Mouse (Mus musculus) frontal cortex, postnatal 36 days (tissue): ENCODE measurements around the gene Ppp4r1.
A peak's percentile ranks its signal among the peaks of the same experiment; 100 is the strongest.

Experiments used
- DNase-seq, 2 experiments: peaks; one replicate each; pipeline ENCODE4 v3.0.0; 2022; ENCODE audit warnings: low spot score in 2 of 2

The Ppp4r1 gene

GRCm38 (mm10) chr17:65802026-65802425 is 19.7 kb downstream of the Ppp4r1 start:
- no peak for DNase-seq

GRCm38 (mm10) chr17:65805966-65806365 is 23.6 kb downstream of the Ppp4r1 start:
- DNase-seq: no peak

- no peak for DNase-seq
These were observed 24.0 kb downstream of the Ppp4r1 start for GRCm38 (mm10) chr17:65806416-65806815.

GRCm38 (mm10) chr17:65811032-65811431 is 28.7 kb downstream of the Ppp4r1 start:
- DNase-seq: no peak

GRCm38 (mm10) chr17:65813763-65814162 is 31.4 kb downstream of the Ppp4r1 start:
- DNase-seq: no peak

GRCm38 (mm10) chr17:65820197-65820596 is 37.8 kb downstream of the Ppp4r1 start:
- DNase-seq: no peak

GRCm38 (mm10) chr17:65822423-65822822 is 40.0 kb downstream of the Ppp4r1 start:
- no peak for DNase-seq

- no peak for DNase-seq
These were observed 41.9 kb downstream of the Ppp4r1 start for GRCm38 (mm10) chr17:65824246-65824645.

- no peak for DNase-seq
These were observed 43.9 kb downstream of the Ppp4r1 start for GRCm38 (mm10) chr17:65826257-65826656.

- DNase-seq: no peak
These were observed 44.9 kb downstream of the Ppp4r1 start for GRCm38 (mm10) chr17:65827119-65827840.

- DNase-seq: no peak
These were observed 45.5 kb downstream of the Ppp4r1 start for GRCm38 (mm10) chr17:65827904-65828303.

- no peak for DNase-seq
These were observed 46.6 kb downstream of the Ppp4r1 start for GRCm38 (mm10) chr17:65828951-65829350.

- DNase-seq: no peak
These were observed 48.0 kb downstream of the Ppp4r1 start for GRCm38 (mm10) chr17:65830216-65830863.

GRCm38 (mm10) chr17:65833891-65834290 is 51.5 kb downstream of the Ppp4r1 start:
- no peak for DNase-seq

- peak in 1 of 2 experiments; percentile 66 for DNase-seq
These were observed 54.4 kb downstream of the Ppp4r1 start for GRCm38 (mm10) chr17:65836746-65837145.

- no peak for DNase-seq
These were observed 57.3 kb downstream of the Ppp4r1 start for GRCm38 (mm10) chr17:65839541-65840256.

GRCm38 (mm10) chr17:65842669-65843381 is 60.5 kb downstream of the Ppp4r1 start:
- no peak for DNase-seq

- no peak for DNase-seq
These were observed 63.0 kb downstream of the Ppp4r1 start for GRCm38 (mm10) chr17:65845423-65845822.

- DNase-seq: peak in 1 of 2 experiments; percentile 27
These were observed 65.5 kb downstream of the Ppp4r1 start for GRCm38 (mm10) chr17:65847694-65848449.

GRCm38 (mm10) chr17:65850487-65850886 is 68.1 kb downstream of the Ppp4r1 start:
- no peak for DNase-seq

- DNase-seq: no peak
These were observed 69.4 kb downstream of the Ppp4r1 start for GRCm38 (mm10) chr17:65851749-65852148.
